Mouse (Mus musculus) ES-Bruce4 (cell line): Measurements from ENCODE around the gene Sgcb.

ENCODE experiments used
- CTCF ChIP-seq: IDR thresholded peaks from one replicate; pipeline ENCODE4 v1.8.1; 2011; ENCODE audit warnings: low read depth, low read length
- EP300 ChIP-seq: IDR thresholded peaks from 2 replicates; pipeline ENCODE4 v1.6.1; 2011; ENCODE audit warnings: low read depth, low read length; ENCODE audit not compliant: insufficient read depth
- POLR2A ChIP-seq: IDR thresholded peaks from one replicate; pipeline ENCODE4 v1.8.1; 2011; ENCODE audit warnings: low read length; ENCODE audit not compliant: insufficient read depth

- TF ChIP-seq POLR2A, result no peak
- no peak for TF ChIP-seq CTCF
- no peak for TF ChIP-seq EP300
These were observed 61.0 kb downstream of the Sgcb start for GRCm38 (mm10) chr5:73586597-73586996.
